Mouse (Mus musculus) ZHBTc4 (cell line): ENCODE results near the gene Csnk1d.

ENCODE experiments used
- DNase-seq: peaks from one replicate; pipeline ENCODE4 v3.0.0-alpha.2; 2011; ENCODE audit warnings: low read depth, low spot score

The Csnk1d gene

GRCm38 (mm10) chr11:120987608-120988007 lies 3.5 kb downstream of the Csnk1d start:
- DNase-seq, result no peak

- DNase-seq, result no peak
Measured at GRCm38 (mm10) chr11:120984448-120985330, 6.4 kb downstream of the Csnk1d start.

- no peak for DNase-seq
Measured at GRCm38 (mm10) chr11:120982459-120982858, 8.7 kb downstream of the Csnk1d start.

- no peak for DNase-seq
Measured at GRCm38 (mm10) chr11:120981661-120982060, 9.5 kb downstream of the Csnk1d start.

DNA sequence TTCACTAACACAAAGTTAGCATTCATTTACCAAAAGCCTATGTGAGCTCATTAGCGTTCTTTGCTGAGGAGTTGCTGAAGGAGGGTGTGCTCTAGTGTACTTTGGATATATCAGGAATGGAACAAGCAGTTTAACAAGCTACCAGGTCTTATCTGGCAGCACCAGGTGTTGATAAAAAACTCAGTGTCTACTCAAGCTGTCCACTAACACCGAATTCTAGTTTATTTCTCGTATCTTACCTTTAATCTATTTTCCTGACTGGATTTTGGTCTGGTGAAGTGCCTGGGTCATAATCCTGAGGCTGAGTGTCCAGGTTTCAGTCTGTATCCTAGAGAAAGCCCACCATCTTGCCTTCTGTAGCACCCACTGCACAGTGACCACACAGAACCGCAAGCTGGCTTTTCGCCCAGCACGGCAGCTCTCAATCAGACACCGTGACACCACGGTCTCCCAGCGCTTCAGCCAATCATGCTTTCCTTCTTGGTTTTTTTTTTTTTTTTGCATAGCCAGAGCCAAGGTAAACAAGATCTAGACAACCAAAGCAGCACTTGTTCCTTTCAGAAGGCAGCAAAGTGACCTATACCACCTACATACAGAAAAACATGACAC lies 10.6 kb downstream of the Csnk1d start:
- no peak for DNase-seq

DNA sequence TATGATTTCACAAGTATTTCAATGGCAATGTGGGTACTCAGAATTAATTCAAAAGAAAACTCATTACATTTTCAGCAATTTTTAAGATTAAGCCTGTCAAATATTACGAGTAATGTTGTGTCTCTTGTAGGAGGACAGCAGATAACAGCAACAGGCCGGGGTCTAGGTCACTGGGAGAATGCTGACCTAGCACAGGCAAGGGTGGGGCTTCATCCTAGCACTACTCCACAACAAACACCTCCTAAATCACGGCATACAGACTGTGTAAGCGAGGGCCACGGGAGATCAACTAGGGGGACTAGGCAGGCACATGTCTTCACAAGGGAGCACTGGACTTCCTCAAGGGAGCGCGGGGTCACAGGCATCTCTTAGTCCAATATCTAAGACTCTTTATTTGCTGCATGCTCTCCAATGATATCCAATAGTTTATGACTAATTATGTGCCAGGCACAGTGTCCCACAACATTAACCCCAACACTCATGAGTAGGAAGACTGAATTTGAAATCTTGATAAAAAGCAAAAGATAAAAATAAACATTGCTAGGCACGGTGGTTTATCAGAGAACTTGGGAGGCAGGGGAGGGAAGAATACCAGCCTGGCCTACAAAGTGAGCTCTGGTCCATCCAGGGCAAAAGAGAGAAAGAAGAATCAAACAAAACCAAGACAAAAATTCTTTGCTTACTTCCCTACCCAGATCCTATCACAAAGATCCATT lies 11.3 kb downstream of the Csnk1d start:
- no peak for DNase-seq

DNA sequence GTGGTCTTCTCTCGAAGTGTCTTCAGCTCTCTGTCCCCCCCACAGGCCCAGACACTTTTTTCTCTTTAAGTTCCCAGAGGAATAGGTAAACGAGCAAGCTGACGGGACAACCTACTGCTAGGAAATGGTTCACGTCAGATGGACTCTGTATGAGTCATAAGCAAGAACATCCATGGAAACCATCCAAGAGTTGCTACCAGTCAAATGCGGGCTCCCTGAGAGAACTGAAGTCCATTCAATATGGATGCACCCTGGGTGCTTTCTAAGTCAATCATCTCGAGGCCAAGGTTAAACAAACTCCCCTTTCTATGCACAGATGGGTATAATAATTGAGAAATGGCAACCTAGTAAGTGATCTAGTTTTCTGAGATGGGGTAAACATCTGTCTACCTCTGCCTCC lies 17.8 kb downstream of the Csnk1d start:
- no peak for DNase-seq

GRCm38 (mm10) chr11:120971237-120971636 lies 19.9 kb downstream of the Csnk1d start:
- no peak for DNase-seq

DNA sequence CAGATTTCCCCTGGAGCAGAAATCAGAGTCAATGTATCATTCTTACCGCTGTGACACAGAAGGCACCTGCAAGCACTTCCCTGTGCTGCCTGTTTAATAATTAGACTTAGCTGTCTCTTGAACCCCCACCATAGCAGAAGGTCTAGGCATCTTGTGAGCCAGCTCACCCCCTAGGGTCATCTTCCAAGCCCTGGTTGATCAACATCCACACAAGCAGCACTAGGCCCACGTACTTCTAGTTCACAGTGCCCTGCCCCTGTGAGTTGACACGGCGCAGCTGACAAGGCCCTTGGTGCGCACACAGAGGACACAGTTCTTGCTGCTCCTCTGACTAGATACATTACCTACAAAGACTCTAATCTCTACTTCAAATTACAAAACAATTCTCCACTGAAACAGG lies 21.4 kb downstream of the Csnk1d start:
- DNase-seq, result no peak

DNA sequence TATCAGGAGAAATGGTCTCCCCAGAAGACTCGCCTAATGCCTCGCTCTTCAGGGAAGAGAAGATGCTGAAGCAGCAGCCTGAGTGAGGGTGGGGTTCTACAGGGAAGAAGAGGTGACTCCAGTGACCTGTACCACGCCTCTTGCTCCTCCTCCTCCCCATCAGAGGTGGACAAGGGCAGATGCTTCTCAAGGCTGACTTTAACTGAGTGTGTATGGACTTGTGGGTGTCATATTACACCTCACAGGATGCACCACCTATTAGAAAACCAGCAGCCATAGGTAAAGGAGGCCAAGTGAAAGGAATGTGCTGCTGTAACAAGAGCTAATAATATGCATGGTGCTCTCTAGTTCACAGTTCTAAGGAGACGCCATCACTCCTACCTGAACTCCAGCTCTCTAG lies 25.5 kb downstream of the Csnk1d start:
- peak; percentile 51 for DNase-seq

DNA sequence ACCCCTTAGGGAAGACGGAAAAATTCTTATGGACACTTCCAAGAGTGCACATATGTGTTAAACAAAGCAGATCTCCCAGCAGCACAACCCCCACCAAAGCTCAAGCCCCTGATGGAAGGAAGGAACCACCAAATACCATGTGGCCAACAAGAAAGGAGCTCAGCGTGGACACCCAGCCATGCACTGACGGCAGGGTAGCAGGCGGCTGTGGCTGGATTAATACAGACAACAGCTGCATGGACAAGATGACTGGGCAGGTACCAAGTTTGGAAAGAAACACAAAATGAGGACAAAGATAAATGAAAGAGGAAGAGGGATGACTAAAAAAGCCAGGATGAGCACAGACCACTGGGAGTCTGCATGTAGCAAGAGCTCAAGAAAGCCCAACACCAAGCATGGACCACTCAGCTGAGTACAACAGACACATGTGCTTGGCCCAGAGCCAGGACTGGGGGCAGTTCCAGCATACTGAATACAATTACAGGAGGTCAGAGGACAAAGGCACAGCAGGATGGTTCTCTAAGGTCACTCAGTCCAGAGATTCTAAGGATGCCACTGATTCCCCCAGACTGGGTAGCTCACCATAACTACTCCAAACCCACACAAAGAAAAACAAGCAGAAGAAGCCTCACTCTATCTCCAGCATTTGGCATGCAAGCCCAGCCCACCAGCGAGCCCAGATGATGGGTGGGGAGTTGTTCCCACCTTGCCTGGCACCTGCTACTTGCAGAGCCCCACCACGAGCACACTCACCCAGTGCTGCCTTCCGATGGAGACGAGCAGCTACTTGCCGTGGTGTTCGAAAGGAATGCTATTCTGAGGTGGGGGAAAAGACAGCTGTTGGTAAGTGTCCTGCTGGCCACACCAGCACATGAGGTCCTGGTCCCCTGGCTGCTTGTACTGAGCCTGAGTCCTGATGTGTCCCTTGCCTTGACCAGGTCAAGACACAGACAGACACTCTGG lies 26.7 kb downstream of the Csnk1d start:
- DNase-seq, result peak; percentile 69

DNA sequence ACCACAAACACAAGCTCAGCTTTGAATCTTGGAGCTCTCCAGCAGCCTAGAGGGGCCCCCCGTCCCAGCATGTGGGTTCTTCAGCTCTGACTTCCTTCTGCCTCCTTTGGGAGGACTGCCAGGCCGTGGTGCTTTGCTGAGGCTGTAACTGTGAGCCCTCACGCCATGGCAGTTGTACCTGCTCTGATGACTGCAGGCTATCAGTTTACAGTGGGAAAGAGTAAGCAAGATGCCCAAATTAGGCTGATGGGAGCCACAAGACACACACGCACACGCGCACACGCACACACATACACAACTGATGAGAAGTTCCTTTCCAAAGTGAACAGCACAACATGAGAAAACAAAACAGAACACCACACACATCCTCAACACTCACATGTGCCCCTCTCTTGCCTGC lies 28.2 kb downstream of the Csnk1d start:
- DNase-seq, result no peak

- DNase-seq, result no peak
Measured at GRCm38 (mm10) chr11:120962050-120962771, 28.9 kb downstream of the Csnk1d start.

DNA sequence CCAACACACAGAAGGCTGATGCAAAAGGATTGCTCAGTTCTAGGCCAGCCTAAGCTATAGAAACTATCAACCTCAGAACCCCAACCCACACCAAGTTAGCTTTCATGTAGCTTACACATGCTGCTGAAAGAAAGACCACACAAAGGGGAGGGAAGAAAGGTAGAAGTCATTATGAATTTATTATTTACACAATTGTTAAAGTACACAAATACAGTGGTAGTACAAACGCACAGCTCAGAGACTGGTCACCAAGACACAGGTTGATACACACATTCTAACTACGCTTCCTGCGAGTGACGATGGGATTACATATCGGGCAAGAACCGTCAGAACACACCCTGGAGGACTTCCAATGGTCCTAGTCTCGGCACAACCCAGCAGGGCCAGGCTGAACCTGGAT lies 29.5 kb downstream of the Csnk1d start:
- no peak for DNase-seq

GRCm38 (mm10) chr11:120960248-120960647 lies 30.9 kb downstream of the Csnk1d start:
- no peak for DNase-seq

DNA sequence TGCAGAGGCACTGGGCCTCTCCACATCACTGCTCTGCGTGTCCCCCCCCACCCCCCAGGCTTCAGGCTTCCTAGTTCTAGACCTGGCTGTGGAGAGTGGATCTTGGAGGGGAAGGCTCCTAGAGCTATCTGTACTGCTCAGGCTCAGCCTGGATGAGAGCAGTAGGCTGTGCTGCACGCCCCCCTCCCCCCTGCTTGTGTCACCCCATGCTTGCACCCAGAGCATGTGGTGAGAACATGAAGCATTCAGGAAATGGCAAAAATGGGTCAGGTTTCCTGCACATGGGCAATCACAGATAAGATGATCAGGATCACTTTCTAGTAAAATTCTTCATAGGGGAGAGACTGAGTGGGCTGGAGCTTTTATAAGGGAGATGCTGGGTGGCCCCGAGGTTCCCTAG lies 31.6 kb downstream of the Csnk1d start:
- DNase-seq, result no peak

- no peak for DNase-seq
Measured at GRCm38 (mm10) chr11:120959066-120959465, 32.1 kb downstream of the Csnk1d start.

- DNase-seq, result no peak
Measured at GRCm38 (mm10) chr11:120957731-120958257, 33.3 kb downstream of the Csnk1d start.

- DNase-seq, result no peak
Measured at GRCm38 (mm10) chr11:120957052-120957451, 34.1 kb downstream of the Csnk1d start.

GRCm38 (mm10) chr11:120955701-120956100 lies 35.4 kb downstream of the Csnk1d start:
- no peak for DNase-seq
